Mouse (Mus musculus): Measurements from ENCODE around the gene Gpr156. TPM values are rescaled to one million over a fixed set of nuclear protein-coding genes. Genes with fewer than 3 reads are reported as not detected.

The Gpr156 gene
- polyA plus RNA-seq, 1 experiment from 2014 or later, result 0.18 TPM

- WGBS, result 80% methylated on average over 5 of the region's 5 CpGs
- ATAC-seq (replicated peaks; ENCODE audit: extremely low read depth, insufficient read depth, low FRiP score), result no peak
- no peak overlapping the region for H3K4me3 ChIP-seq (ENCODE audit: low read length)
- H3K27me3 ChIP-seq (ENCODE audit: control insufficient read depth, insufficient read depth, low read length), result no peaks in the 10 kb centered on the region
- no peak overlapping the region for H3K27ac ChIP-seq (ENCODE audit: low read length)
- H3K4me2 ChIP-seq (ENCODE audit: low read depth, low read length), result no peak overlapping the region
- H3K9me3 ChIP-seq (replicated peaks; ENCODE audit: control insufficient read depth, low read length), result no peaks in the 10 kb centered on the region
- no peak overlapping the region for H3K9ac ChIP-seq (ENCODE audit: low read length)
- H3K36me3 ChIP-seq (ENCODE audit: control insufficient read depth, insufficient read depth), result no peaks in the 10 kb centered on the region
- no peaks in the 10 kb centered on the region for H3K4me1 ChIP-seq (ENCODE audit: control insufficient read depth, insufficient read depth, low read length)
Measured at GRCm38 (mm10) chr16:38044551-38044950, 128.3 kb downstream of the Gpr156 start.

- Histone ChIP-seq H3K4me3 (ENCODE audit: low read length) (no peak overlapping the region), H3K9me3 (replicated peaks; ENCODE audit: control insufficient read depth, low read length) (no peaks in the 10 kb centered on the region), H3K27me3 (ENCODE audit: control insufficient read depth, insufficient read depth, low read length) (no peaks in the 10 kb centered on the region), H3K27ac (ENCODE audit: low read length) (no peak overlapping the region), H3K4me2 (ENCODE audit: low read depth, low read length) (no peak overlapping the region), H3K4me1 (ENCODE audit: control insufficient read depth, insufficient read depth, low read length) (no peaks in the 10 kb centered on the region), H3K36me3 (ENCODE audit: control insufficient read depth, insufficient read depth) (no peaks in the 10 kb centered on the region), H3K9ac (ENCODE audit: low read length) (no peak overlapping the region)
- ATAC-seq (replicated peaks; ENCODE audit: extremely low read depth, insufficient read depth, low FRiP score), result no peak
- WGBS, result 67% methylated on average over 23 of the region's 23 CpGs
Measured at GRCm38 (mm10) chr16:38047781-38048558, 131.7 kb downstream of the Gpr156 start.

Other genes with a start within 250 kb of the Gpr156 start
- 420 and 441 TPM in 2 replicates for gene Fstl1, start 139.6 kb upstream of the Gpr156 start, polyA plus RNA-seq (2015; fragmentation: Nextera tagmentation; extraction: Ambion mirVana)
- gene Gm36028, start 55.4 kb upstream of the Gpr156 start, polyA plus RNA-seq (2015; fragmentation: Nextera tagmentation; extraction: Ambion mirVana), result 10.2 and 12.1 TPM in 2 replicates
- gene Lrrc58, start 48.1 kb upstream of the Gpr156 start, polyA plus RNA-seq (2015; fragmentation: Nextera tagmentation; extraction: Ambion mirVana), result 35.7 and 36.2 TPM in 2 replicates
- gene Gsk3b, start 172.5 kb downstream of the Gpr156 start, polyA plus RNA-seq (2015; fragmentation: Nextera tagmentation; extraction: Ambion mirVana), result 33.8 and 37.2 TPM in 2 replicates